Mouse (Mus musculus) retina, embryonic 14.5 days (tissue): ENCODE data around the gene Qdpr.

Experiments used
- DNase-seq: peaks from one replicate; pipeline ENCODE4 v3.0.0-alpha.2; 2015; ENCODE audit warnings: low spot score

Qdpr gene

DNA sequence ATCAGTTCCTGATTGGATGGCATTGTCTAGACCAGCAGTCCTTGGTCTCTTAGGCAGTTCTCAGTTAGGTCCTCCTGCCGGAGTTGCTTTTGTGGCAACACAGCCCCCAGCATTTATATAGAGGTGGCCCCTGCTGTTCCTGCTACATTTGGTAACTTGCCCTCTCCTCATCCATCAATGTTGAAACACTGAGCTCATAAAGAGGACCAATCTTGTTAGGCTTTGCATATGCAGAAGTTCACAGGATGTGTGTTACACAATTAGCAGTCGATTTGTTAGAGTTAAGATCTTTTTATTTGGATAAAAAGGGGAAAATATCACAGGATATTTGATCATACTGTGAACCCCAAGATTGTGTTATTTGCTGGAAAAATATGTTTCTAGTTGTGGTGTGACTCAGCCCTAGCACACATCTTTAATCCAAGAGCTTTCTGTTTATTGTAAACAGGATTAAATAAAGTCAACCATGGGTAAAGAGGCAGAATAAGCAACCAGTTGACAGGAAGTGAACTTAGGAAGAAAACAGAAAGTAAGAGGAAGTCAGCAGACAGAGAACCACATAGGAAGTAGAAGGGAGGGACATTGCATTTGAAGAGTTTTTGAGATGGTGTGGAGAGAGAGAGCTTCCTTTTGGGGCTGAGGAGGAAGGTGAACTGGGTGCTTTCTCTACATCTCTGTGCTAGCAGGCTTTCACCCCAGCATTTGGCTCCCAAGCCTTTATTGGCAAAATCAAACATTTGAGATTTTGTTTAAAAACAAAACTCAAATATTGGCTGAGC is 65.8 kb downstream of the Qdpr start:
- no peak for DNase-seq
